Mouse (Mus musculus) C2C12 (cell line): Measurements from ENCODE around the gene Mme.

Experiments
- CEBPB ChIP-seq: IDR thresholded peaks from one replicate; pipeline ENCODE4 v1.6.1; 2011; ENCODE audit warnings: low read depth, mild to moderate bottlenecking, control low read depth, moderate library complexity
- CTCF ChIP-seq: IDR thresholded peaks from one replicate; pipeline ENCODE4 v1.5.1; 2011; ENCODE audit not compliant: control insufficient read depth, insufficient read depth, insufficient read length
- FOSL1 ChIP-seq: IDR thresholded peaks from one replicate; pipeline ENCODE4 v1.8.0; 2011; ENCODE audit warnings: mild to moderate bottlenecking, low read length; ENCODE audit not compliant: poor library complexity, insufficient read depth, severe bottlenecking
- MAX ChIP-seq: IDR thresholded peaks from one replicate; pipeline ENCODE4 v1.6.1; 2011; ENCODE audit warnings: mild to moderate bottlenecking, control low read depth
- MYOD1 ChIP-seq: IDR thresholded peaks from one replicate; pipeline ENCODE4 v1.6.1; 2011; ENCODE audit warnings: low read depth; ENCODE audit not compliant: control insufficient read depth, insufficient read length
- MYOG ChIP-seq: IDR thresholded peaks from one replicate; pipeline ENCODE4 v1.6.1; 2011; ENCODE audit not compliant: control insufficient read depth, insufficient read length; ENCODE audit errors: extremely low read depth
- USF1 ChIP-seq: IDR thresholded peaks from one replicate; pipeline ENCODE4 v1.6.1; 2011; ENCODE audit warnings: low read depth, mild to moderate bottlenecking, control low read depth, moderate library complexity

- TF ChIP-seq CTCF: no peak
- no peak for TF ChIP-seq MAX
- no peak for TF ChIP-seq MYOG
- TF ChIP-seq USF1: no peak
- TF ChIP-seq CEBPB: no peak
- no peak for TF ChIP-seq MYOD1
- TF ChIP-seq FOSL1: no peak
Observed at GRCm38 (mm10) chr3:63359512-63359911, 118.2 kb downstream of the Mme start.
